Mouse (Mus musculus) ES-Bruce4 (cell line): ENCODE results near the gene Plekhg6.

Experiments used
- CTCF ChIP-seq: IDR thresholded peaks from one replicate; pipeline ENCODE4 v1.8.1; 2011; ENCODE audit warnings: low read depth, low read length
- EP300 ChIP-seq: IDR thresholded peaks from 2 replicates; pipeline ENCODE4 v1.6.1; 2011; ENCODE audit warnings: low read depth, low read length; ENCODE audit not compliant: insufficient read depth

DNA sequence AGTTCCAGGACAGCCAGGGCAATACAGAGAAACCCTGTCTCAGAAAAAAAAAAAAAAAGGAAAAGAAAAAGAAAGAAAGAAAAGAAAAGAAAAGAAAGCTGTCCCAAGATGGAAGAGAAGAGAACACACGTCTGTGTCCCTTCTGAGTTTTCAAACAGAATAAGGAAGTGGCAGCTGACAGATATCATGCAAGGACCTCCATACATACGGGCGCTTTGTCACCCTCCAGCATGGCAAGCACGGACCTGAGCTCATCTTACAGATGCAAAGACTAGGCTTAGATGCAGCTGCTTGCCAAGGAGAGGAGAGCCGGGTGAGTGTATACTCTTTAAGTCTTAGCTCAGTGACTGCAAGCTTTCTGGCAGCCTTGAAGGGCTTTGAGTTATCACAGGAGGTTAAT lies 15.1 kb downstream of the Plekhg6 start:
- TF ChIP-seq CTCF: no peak
- no peak for TF ChIP-seq EP300
